Mouse (Mus musculus) ZHBTc4 (cell line): ENCODE measurements around the gene Rab38.

Source experiments
- DNase-seq: peaks from one replicate; pipeline ENCODE4 v3.0.0-alpha.2; 2011; ENCODE audit warnings: low read depth, low spot score

Gene Rab38

GRCm38 (mm10) chr7:88527100-88527671, 97.1 kb downstream of the Rab38 start:
- peak; percentile 65 for DNase-seq

- DNase-seq = no peak
Measured at GRCm38 (mm10) chr7:88536127-88536531, 106.1 kb downstream of the Rab38 start.

DNA sequence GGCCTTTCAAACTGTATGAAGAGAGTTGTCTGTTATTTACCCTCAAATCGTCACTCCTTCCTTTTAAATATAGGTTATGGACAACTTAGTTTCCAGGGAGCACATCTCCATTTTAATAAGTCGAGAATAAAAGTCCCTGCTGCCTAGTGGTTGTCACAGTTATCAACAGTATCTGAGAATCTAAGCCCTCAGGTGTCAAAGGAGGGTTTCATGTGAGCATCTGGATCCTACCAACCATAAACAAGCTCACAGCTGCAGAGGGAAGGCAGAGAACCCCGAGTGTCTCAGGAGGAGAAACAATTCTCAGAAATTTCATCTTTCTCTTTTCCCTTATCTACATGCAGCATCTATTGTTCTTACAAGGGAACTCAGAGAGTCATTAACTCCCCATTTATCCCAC, 106.7 kb downstream of the Rab38 start:
- DNase-seq = no peak
